Mouse (Mus musculus): ENCODE measurements around the gene Efcab10.

Efcab10 gene

GRCm38 (mm10) chr12:33394804-33395623 lies at the start of gene Efcab10:
Efcab10 (plus strand) TSS chr12:33394854.
- DNase-seq (ENCODE audit: low read depth, low spot score): peak; percentile 48

- DNase-seq (ENCODE audit: low read depth, low spot score): peak; percentile 54
Observed at GRCm38 (mm10) chr12:33344970-33345772, 49.5 kb upstream of the Efcab10 start.

GRCm38 (mm10) chr12:33345773-33346435 lies 48.8 kb upstream of the Efcab10 start:
- no peak for DNase-seq (ENCODE audit: low read depth, low spot score)

GRCm38 (mm10) chr12:33352671-33353070 lies 42.0 kb upstream of the Efcab10 start:
- DNase-seq (ENCODE audit: low read depth, low spot score): no peak

- no peak for DNase-seq (ENCODE audit: low read depth, low spot score)
Observed at GRCm38 (mm10) chr12:33358345-33358744, 36.3 kb upstream of the Efcab10 start.

GRCm38 (mm10) chr12:33359209-33359608 lies 35.4 kb upstream of the Efcab10 start:
- no peak for DNase-seq (ENCODE audit: low read depth, low spot score)

- no peak for DNase-seq (ENCODE audit: low read depth, low spot score)
Observed at GRCm38 (mm10) chr12:33359878-33360482, 34.7 kb upstream of the Efcab10 start.

- DNase-seq (ENCODE audit: low read depth, low spot score): no peak
Observed at GRCm38 (mm10) chr12:33360729-33361128, 33.9 kb upstream of the Efcab10 start.

GRCm38 (mm10) chr12:33364511-33364910 lies 30.1 kb upstream of the Efcab10 start:
- DNase-seq (ENCODE audit: low read depth, low spot score): no peak

GRCm38 (mm10) chr12:33365133-33365532 lies 29.5 kb upstream of the Efcab10 start:
- DNase-seq (ENCODE audit: low read depth, low spot score): no peak

GRCm38 (mm10) chr12:33369555-33369954 lies 25.1 kb upstream of the Efcab10 start:
- DNase-seq (ENCODE audit: low read depth, low spot score): peak; percentile 19

GRCm38 (mm10) chr12:33379624-33380445 lies 14.8 kb upstream of the Efcab10 start:
- peak; percentile 90 for DNase-seq (ENCODE audit: low read depth, low spot score)

- peak; percentile 84 for DNase-seq (ENCODE audit: low read depth, low spot score)
Observed at GRCm38 (mm10) chr12:33388842-33389241, 5.8 kb upstream of the Efcab10 start.

GRCm38 (mm10) chr12:33390844-33391560 lies 3.7 kb upstream of the Efcab10 start:
- DNase-seq (ENCODE audit: low read depth, low spot score): no peak

GRCm38 (mm10) chr12:33403265-33403693 lies 8.6 kb downstream of the Efcab10 start:
- no peak for DNase-seq (ENCODE audit: low read depth, low spot score)

- DNase-seq (ENCODE audit: low read depth, low spot score): no peak
Observed at GRCm38 (mm10) chr12:33404996-33405395, 10.3 kb downstream of the Efcab10 start.

- DNase-seq (ENCODE audit: low read depth, low spot score): peak; percentile 22
Observed at GRCm38 (mm10) chr12:33405398-33406026, 10.9 kb downstream of the Efcab10 start.

GRCm38 (mm10) chr12:33411580-33412151 lies 17.0 kb downstream of the Efcab10 start:
- no peak for DNase-seq (ENCODE audit: low read depth, low spot score)

- peak; percentile 48 for DNase-seq (ENCODE audit: low read depth, low spot score)
Observed at GRCm38 (mm10) chr12:33424329-33424728, 29.7 kb downstream of the Efcab10 start.
